Mouse (Mus musculus) thymus, adult 2 months (tissue): Measurements from ENCODE around the gene Gucy2g.

Experiments used
- CTCF ChIP-seq: fragments of 200-500 bp; IDR thresholded peaks from 2 replicates; pipeline ENCODE4 v1.5.1; 2012; ENCODE audit warnings: mild to moderate bottlenecking, control low read depth, low read length, moderate library complexity, borderline replicate concordance; ENCODE audit not compliant: control insufficient read depth, poor library complexity, insufficient read depth; ENCODE audit errors: extremely low read depth
- POLR2A ChIP-seq: fragments of 200-500 bp; IDR thresholded peaks from 2 replicates; pipeline ENCODE4 v1.6.1; 2012; ENCODE audit warnings: mild to moderate bottlenecking, low read length, control low read depth, moderate library complexity; ENCODE audit not compliant: control insufficient read depth, poor library complexity, insufficient read depth; ENCODE audit errors: extremely low read depth

DNA sequence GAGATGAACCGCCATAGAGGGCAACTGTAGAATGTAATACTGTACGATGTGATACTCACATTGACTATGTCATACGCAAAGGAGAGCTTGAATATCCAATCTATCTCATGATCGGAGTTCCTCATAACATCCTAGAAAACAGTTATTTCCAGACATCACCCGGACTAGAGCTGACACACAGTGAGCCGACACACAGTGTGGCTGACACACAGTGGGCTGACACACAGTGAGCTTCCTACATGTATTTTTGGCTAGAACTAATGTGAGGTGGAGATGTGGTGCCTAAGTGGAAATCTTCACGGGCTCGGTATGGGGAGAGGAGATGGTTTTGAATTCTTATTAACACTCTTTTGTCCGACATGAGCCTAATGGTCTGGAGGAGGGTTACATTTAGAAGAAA is 18.8 kb downstream of the Gucy2g start:
- no peak for TF ChIP-seq POLR2A
- TF ChIP-seq CTCF, result no peak
